Mouse (Mus musculus): ENCODE data around the gene Rassf4. TPM values are rescaled to one million over a fixed set of nuclear protein-coding genes. Genes with fewer than 3 reads are reported as not detected.

The Rassf4 gene
- total RNA-seq, 4 experiments from 2014 or later: 4.7 to 7.3 (median 5.0) TPM

DNA sequence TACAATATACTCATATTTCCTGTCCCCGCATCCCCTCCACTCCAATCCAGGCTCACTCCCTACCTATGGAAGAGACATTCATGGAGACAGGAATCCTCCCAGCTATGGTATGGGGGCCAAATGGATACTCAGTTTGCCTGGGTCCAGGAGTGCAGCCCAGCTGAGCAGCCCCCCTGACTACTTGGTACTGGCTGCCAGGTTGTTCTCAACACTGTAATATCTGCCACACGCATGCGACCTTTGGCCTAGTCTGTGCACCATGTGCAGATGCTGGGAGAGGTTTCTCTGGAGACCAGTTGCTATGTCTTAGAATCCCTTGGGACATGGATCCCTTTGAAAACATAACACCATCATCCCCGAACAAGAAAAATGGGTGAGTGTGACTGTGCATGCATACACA lies 2.0 kb downstream of the Rassf4 start:
- DNase-seq (ENCODE audit: low spot score in 2 of 2): no peak

DNA sequence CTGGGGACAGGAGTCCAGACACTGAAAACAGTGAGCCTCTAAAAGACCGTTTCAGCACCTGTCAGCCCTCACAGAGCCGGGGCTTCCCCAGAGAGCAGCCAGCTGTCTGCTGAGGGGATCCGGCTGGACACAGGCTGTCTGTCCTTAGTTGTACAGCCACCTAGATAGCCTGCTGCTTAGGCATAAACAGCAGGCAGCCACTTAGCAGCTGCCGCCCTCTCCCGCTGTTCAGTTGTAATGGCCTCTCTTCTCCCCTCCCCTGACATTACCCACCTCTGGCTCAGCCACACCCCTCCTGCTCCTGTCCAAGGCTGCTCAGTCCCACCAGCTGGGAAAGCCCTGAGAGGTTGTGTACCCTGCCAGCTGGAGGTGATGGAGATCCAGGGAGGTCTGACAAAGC lies 2.7 kb downstream of the Rassf4 start:
- DNase-seq (ENCODE audit: low spot score in 2 of 2): no peak

DNA sequence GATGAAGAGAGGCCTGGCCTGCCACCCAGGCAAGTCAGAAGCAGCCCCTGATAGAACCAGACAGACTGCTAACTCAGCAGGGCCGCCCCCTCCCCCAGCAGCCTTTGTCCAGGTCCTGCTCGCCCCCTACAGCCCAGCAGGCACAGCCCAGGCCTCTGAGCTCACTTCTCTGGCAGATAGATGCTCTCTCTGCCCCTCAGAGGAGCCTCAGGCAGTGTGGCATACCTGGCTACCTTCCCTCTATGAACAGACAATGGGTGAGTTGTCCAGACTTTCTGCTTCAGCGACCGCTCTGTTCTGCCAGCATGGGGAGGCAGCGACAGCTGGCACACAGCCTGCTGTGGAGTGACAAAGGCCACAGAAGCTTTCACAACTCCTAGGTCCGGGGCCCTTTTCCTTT lies 3.6 kb downstream of the Rassf4 start:
- DNase-seq (ENCODE audit: low spot score in 2 of 2): no peak

DNA sequence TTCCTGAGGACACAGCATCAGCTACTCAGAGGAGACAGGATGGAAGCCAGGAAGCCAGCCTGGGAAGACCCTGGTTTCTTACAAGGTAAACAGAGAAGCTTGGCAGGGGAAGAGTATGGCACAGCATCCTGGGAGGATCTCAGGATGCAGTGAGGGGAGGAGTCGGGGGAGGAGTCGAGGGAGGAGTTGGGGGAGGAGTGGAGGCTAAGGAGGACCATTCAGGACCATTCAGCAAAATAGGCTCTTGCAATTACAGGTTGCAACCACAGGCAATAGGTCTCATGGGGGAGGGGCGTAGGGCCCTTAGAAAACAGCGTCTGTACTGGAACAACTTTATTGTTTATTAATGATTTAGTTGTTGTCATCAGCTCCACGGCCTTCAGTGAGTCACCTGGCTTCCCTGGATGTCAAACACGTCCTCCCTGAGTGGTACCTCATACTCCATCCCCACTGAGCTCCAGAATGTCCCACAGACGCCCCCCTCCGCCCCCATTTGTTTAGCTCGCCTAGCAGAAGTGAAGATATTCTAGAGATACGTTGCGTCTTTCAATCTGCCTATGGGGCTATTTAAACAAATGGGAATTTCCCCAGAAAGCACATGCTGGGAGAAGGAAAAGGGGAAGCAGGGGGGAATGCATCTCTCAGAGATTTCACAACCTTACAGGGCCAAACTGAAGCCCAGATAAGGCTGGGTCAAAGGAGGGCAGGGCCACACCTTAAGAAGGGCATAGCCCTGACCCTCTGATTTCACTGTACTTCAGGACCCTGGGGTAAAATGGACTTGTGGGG lies 4.9 kb downstream of the Rassf4 start:
- no peak for DNase-seq (ENCODE audit: low spot score in 2 of 2)

DNA sequence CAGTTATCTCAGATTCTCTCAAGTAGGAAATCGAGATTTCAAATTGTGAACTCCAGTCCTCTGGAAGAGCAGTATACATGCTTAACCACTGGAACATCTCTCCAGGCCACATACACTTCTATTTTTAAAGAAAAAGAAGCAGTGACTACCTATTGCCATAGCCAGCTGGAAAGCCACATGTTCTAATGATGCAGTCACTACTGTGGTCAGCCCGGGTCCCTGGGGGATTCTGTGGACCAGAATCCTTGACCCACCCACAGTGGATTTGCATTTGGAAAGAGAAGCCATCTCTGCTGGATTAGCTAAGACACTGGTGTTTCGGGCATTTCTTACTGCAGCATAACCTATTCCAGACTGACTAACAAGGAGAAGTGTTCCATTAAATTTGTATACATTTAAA lies 6.4 kb downstream of the Rassf4 start:
- DNase-seq (ENCODE audit: low spot score in 2 of 2): no peak

DNA sequence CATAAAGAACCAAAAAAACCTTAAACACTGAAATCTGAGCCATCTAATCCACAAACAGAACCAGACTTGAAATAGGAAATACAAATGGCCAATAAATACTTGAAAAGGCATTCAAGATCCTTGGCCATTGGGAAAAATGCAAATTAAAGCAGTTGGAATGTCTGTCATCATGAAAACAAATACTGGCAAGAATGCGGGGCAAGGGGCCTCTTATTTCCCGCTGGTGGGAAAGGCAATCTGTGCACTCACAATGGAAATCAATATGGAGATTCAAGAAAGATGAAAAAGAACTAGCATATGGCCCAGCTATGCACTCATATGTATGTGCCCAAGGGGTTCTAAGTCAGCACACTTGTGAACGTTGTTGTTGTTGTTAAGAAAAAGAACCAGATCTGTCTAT lies 6.9 kb downstream of the Rassf4 start:
- no peak for DNase-seq (ENCODE audit: low spot score in 2 of 2)

DNA sequence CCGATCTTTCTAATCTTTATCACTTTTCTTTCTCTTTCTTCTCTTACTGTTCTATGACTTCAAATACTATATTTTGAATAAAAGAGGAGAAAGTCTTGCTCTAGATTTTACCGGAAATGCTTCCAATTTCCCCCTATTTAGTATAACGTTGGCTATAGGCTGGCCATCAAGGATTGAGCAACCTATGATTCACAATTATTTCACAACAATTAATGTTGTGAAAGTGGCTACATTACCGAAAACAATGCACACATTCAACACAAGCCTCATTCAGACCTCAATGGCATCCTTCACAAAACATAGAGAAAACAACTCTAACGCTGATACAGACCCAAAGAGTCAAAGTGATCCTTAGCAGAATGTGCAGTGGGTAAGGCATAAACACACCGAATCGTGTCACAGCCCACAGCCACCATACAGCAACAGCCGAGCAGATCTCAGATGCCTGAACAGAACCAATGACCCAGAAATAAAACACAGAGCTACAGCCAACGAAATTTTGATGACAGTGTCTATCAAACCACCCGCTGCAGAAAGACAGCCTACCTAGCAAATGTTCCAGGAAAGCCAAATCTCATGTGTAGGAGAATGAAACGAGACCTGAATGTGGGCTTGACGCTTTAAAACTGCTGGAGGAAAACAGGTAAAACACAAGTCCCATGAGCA lies 7.5 kb downstream of the Rassf4 start:
- no peak for DNase-seq (ENCODE audit: low spot score in 2 of 2)

DNA sequence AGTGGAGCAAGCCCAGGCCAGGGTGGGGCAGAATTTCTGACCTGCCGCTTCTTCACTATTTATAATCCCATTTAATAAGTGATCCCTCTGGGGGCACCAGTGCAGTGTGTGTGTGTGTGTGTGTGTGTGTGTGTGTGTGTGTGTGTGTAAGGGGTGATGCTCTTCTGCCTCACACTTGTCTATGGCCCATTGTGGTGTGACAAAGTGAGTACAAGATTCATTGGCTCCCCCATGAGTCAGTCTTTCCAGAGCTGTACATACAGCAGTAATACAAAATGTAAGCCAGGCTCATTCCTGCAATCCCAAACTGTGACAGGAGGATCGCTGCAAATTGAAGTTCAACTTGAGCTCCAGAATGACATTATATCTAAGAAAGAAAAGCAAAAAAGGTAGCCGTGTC lies 8.9 kb downstream of the Rassf4 start:
- no peak for DNase-seq (ENCODE audit: low spot score in 2 of 2)

DNA sequence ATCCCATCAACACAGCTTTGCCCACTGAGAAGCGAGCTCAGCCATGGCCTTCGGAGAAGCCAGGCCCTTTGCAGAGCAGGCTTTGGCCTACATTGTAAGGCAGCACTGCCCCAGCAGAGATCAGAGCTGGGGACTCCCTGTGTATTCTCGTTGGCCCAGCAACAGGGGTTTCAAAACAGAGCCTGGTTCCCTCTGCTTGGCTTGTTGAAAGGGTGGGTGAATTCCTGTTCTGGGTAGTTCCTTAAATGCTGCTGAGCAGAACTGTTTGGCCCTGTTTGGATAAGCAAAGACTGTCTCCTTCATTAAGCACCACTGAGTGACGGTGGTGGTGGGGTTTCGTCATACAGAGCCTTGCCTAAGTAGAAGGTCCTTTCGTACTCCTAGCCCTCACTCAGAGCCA lies 9.7 kb downstream of the Rassf4 start:
- DNase-seq (ENCODE audit: low spot score in 2 of 2): no peak

DNA sequence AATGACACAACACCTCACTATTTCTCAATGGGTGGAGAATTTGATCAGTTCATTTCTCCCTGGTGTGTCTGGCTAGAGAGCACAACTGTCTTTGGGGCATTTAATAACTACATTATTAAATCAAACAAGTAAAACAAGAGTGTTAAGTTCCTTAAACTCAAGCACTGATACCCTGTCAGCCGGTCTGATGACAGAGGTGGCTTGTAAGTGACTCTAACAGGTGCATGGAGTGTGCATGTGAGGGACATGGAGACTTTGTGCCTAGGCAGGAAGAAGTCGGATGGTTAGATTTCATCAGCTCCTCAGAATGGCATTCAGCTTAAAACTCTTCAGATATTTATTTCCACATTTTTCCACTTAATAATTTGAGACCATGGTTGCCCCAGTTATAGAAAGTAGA lies 10.4 kb downstream of the Rassf4 start:
- no peak for DNase-seq (ENCODE audit: low spot score in 2 of 2)

DNA sequence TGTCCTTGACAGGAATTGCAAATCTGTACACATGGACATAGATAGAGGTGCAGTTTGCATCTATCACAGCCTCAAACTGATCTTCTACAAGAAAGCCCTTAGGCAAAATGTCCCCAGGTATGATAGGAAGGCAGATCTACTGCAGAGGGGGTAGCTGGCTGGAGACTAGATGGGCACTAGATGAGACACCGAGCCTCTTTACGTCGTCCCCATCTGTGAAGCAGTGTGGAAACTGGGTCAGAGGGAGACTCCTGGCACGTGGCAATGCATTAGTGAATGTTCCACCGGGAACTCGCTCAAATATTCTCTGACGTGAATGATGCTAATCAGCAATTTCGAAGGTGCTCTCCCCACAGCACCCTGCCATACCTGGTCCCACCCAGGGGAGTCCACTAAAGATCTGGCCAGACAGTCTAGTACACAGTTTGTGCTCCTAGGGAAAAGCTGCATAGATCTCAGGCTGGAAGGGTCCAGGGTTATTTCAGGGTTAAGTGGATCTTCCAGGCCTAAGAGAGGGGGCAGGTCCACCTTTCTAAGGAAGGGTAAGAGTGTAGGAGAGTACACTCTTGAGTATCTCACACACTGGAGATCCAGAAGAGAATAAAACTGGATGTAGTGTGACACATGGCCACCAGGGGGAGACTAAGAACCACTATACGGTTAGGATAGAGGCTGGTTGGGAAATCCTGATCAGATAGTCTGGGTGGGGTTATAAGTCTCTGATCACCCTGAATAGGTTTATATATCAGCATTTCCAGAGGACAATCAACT lies 19.9 kb downstream of the Rassf4 start:
- DNase-seq (ENCODE audit: low spot score in 2 of 2): peak in 1 of 2 experiments; percentile 61

DNA sequence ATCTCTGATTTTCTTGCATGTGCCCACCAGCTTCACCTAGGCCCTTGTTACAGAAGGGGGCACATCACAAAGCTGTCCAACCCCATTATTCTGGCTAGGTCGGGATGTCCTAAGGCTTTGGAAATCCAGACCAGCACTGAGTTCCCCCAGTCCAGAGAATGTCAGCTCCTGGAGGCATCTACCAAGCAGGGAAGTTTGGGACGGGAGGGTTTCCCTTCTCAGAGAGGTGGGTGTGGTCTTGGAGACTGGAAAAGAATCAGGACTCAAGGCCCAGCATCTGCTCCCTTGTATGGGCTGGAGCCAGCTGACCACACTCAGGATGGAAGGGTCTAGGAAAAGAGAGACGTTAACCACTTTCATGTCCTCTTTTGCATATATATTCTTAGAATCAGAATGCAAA lies 20.6 kb downstream of the Rassf4 start:
- no peak for DNase-seq (ENCODE audit: low spot score in 2 of 2)

DNA sequence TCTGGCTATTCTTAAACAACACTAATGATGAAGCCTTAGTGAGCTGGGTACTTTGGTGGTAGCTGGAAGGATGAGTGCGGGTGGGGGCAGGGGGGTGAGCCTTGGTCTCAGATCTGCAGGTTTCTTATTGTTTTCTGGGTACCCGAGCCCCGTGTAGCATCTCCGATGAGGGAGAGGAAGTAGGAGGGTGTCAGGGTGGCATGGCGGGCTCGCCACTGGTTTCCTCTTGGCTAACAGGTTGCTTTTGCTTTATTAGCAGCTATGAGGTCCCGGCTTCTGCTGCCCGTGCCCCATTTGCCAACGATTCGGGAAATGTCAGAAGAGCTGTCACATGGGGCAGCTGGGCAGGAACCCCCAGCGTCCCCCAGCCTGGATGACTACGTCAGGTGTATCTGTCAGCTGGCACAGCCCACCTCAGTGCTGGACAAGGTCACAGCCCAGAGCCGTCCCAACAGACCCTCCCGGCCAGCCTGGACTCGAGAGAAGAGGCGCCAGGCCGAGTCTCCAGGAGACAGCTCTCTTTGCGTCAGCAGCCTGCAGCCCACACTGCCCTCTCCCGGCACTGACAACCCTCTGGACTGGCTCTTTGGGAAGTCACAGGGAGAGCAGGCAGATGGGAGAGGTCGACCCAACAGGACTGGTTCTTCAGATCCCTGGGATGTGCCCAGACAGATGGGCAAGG lies 22.2 kb downstream of the Rassf4 start:
- no peak for DNase-seq (ENCODE audit: low spot score in 2 of 2)

DNA sequence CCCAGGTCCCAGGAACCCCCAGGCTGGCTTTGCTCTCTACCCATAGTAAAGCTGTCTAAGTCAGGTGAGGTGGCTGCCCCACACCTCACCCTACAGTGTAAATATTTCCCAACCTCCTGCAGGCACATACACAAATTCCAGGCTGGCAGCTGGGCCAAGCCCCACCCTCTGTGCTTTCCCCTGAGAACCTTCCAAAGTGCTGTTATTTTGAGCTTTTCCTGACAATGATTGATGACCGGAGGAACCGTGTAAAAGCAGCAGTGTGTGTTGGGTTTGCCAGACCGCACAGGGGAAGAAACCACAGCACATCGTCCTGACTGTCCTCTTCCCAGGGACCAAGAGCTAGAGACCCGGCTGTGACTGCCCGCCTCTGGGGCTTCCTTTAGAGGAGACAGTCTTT lies 23.3 kb downstream of the Rassf4 start, which contains the start of gene Depp1:
Gene Depp1 (plus strand): TSS at position 204 of the 400 bp plus-strand sequence.
- no peak for DNase-seq (ENCODE audit: low spot score in 2 of 2)

DNA sequence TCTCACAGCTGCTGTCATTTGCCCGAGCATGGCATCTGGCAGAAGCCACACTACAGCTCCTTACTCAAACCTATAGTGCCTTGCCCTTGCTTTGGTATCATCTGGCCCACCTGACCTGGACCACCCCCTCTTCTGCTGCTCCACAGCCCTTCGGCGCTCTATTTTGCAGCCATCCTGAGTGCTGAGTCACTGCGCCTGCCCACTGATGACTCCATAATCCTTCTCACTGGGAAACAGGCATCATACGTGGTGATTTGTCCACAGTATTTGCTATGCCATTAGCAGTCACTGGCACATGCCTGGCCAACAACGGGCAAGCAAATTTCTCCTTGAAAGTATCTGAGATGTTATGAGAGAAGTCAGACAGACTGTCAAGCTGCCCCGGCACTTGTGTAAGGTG lies 23.9 kb downstream of the Rassf4 start:
- no peak for DNase-seq (ENCODE audit: low spot score in 2 of 2)

DNA sequence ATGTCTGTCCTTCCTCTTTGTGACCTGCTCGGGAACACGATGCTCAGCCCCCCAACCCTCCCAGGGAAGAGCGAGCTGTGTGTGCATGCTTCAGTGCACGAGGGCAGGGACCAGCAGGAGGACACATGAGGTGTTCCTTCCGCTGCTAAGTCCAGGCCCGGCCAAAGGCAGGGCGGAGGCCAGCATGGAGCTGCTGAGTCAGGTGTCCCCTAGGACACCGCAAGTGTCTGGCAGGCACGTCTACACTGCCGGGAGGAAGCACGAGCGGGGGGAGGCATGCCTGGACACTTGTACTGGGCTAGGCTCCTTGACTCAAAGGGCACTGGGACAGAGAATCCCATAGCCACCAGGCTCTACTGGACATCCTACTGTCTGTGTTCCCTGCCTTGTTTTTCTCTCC lies 26.0 kb downstream of the Rassf4 start:
- DNase-seq (ENCODE audit: low spot score in 2 of 2): no peak

DNA sequence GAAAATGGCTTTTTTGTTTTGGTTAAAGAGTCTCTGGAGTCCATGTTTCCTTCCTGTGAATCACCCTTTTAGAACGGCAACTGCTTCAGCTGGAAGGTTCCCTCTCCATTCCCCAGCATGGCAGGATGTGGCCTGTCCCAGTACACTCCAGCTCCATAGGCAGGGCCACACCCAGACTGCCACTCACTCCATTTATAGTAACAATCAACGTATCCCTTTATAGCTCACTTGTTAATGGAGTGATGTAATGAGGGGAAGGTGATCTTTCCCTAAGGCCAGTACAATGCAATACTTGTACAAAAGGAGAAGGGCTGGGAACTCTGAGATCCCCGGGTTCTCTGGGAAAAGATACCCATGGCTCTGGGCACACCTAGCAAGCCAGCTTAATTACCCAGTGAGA lies 29.4 kb downstream of the Rassf4 start:
- no peak for DNase-seq (ENCODE audit: low spot score in 2 of 2)

DNA sequence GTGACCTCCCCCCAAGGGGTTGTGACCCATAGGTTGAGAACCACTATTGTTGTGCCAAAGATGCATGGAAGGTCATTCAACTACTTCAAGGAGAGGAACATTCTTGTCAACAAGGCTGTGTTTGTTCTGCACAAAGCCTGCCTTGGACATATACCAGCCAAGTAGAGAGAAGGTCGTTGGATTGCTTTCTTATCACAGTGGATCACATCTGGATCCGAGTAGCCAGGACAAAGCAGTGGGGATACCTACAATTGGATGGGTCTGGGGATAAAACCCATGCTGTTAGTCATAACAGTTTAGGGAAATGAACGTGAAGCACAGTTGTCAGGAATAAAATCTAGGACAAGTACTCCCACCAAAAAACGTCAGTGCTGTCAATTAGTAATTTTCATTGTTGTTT lies 29.9 kb downstream of the Rassf4 start:
- no peak for DNase-seq (ENCODE audit: low spot score in 2 of 2)

DNA sequence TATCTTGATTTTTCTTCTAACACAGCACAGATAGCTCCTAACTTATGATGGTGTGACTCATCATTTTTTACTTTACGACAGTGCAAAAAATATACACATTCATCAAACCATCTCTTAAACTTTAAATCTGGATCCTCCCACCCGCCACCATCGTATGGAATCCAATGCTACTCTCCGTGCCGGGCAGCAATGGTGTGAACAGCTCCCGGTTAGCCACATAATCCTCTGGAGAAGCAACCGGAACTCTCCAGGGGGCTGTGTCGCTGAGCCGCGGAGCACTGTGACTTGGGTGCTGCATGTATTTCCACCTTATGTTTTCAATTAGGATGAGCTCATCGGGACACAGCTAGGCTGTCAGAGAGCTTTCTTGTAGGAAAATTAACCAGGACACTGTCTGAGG lies 30.8 kb downstream of the Rassf4 start:
- no peak for DNase-seq (ENCODE audit: low spot score in 2 of 2)

DNA sequence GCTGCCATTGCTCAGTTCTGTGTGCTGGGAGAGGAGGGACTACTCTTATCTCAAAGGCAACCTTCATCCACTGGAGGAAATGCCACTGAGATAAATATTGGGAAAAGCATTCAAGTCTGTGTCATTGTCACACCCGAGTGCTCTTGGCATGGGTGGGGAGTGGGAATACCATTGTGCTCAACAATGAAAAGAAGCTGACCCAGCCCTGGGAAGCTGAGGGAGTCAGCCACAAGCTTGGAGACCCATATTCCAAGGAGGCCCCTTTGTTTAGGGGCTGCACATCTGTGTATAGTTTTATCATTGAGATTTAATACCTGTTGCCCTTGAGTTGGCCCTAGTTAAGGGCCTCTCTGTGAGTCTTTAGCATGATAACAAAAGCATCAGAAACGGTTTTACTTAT lies 34.1 kb downstream of the Rassf4 start:
- DNase-seq (ENCODE audit: low spot score in 2 of 2): no peak

DNA sequence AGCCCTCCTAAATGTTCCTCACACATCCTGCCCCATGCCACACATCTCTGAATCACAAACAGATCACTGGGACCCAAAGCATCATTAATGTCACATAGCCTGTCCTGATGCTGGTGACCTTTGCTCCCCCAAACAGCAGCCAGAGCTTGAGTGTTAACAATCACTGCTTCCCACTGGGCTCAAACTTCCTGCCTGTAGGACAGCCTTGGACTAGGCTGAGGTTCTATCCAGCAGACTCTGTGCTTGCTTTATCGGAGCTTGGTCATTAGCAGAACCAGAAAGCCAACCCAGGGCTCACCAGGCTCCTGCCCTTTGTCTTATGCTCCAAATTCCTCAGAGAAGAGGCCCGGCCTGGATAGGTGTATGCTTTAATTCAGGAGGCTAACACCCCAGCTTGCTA lies 34.9 kb downstream of the Rassf4 start:
- DNase-seq (ENCODE audit: low spot score in 2 of 2): no peak

DNA sequence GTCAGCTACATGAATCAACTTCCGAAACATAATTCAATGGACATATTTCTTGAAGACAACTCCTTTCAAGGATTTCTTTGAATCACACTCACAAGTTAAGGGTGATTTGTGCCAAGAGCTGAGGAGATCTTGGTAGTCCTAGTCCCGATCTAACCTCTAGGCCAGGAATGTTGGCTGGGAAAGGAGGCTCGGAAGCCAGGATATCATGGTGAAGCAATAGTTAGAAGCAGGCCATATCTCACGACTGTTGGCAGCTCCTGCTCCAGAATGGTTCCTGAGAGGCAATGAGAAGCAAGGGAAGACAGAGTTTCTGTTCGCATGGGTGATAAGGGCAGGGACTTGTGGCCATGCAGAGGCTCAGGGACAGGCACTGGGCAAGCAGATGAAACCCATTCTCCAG lies 36.3 kb downstream of the Rassf4 start:
- no peak for DNase-seq (ENCODE audit: low spot score in 2 of 2)

Measured in layer of hippocampus, adult 8-10 months (tissue).